Mouse (Mus musculus) limb, embryonic 14.5 days (tissue): ENCODE measurements around the gene Trpv3. TPM values are rescaled to one million over a fixed set of nuclear protein-coding genes. Genes with fewer than 3 reads are reported as not detected.

Experiments
- ATAC-seq: fragments of 200-750 bp; cut with Nextera tagmentation; 2 replicates; pipeline ENCODE4 v1.8.0; 2017; ENCODE audit warnings: low read depth, moderate number of reproducible peaks, moderate TSS enrichment; ENCODE audit not compliant: low FRiP score
- DNase-seq: peaks from one replicate; pipeline ENCODE4 v3.0.0-alpha.2; 2015; ENCODE audit warnings: low spot score
- H3K27ac ChIP-seq: fragments of 300-500 bp; sonication (generic); replicated peaks from 2 replicates; pipeline ENCODE4 v1.5.1; 2014; ENCODE audit warnings: low read depth, mild to moderate bottlenecking, low read length, moderate library complexity, mixed read lengths
- H3K27me3 ChIP-seq: fragments of 300-500 bp; sonication (generic); 2 replicates; pipeline ENCODE4 v1.6.1; 2014; ENCODE audit warnings: low read length, mixed read lengths; ENCODE audit not compliant: control insufficient read depth, insufficient read depth
- H3K36me3 ChIP-seq: fragments of 300-500 bp; sonication (generic); 2 replicates; pipeline ENCODE4 v1.6.1; 2014; ENCODE audit warnings: mild to moderate bottlenecking, low read length, moderate library complexity, mixed read lengths; ENCODE audit not compliant: control insufficient read depth, insufficient read depth
- H3K4me1 ChIP-seq: fragments of 300-500 bp; sonication (generic); 2 replicates; pipeline ENCODE4 v1.6.1; 2014; ENCODE audit warnings: antibody characterized with exemption, low read length, mixed read lengths; ENCODE audit not compliant: control insufficient read depth, insufficient read depth
- H3K4me2 ChIP-seq: fragments of 300-500 bp; sonication (generic); replicated peaks from 2 replicates; pipeline ENCODE4 v1.6.1; 2014; ENCODE audit warnings: low read depth, mild to moderate bottlenecking, low read length, moderate library complexity; ENCODE audit not compliant: severe bottlenecking
- H3K4me3 ChIP-seq: fragments of 300-500 bp; sonication (generic); replicated peaks from 2 replicates; pipeline ENCODE4 v1.5.1; 2014; ENCODE audit warnings: low read length
- H3K9ac ChIP-seq: fragments of 300-500 bp; sonication (generic); 2 replicates; pipeline ENCODE4 v1.6.1; 2014; ENCODE audit warnings: mild to moderate bottlenecking, low read depth, low read length, moderate library complexity; ENCODE audit not compliant: severe bottlenecking
- H3K9me3 ChIP-seq: fragments of 300-500 bp; sonication (generic); 2 replicates; pipeline ENCODE4 v1.6.1; 2016; ENCODE audit warnings: low read length; ENCODE audit not compliant: control insufficient read depth
- POLR2A ChIP-seq: fragments of 200-500 bp; IDR thresholded peaks from 2 replicates; pipeline ENCODE4 v1.8.0; 2012; ENCODE audit warnings: inconsistent platforms, mild to moderate bottlenecking, moderate library complexity, borderline replicate concordance; ENCODE audit not compliant: insufficient read depth, insufficient read length; ENCODE audit errors: extremely low read depth
- WGBS: fragments of 180-500 bp; shearing (Covaris S2); extraction: QIAGEN DNeasy Blood & Tissue Kit; methylation state at CpG from one replicate; pipeline ENCODE4 v1.1.7; 2014; 5-methylcytosine and 5-hydroxymethylcytosine counted together
- polyA plus RNA-seq, 2 experiments: library from polyadenylated mRNA; depleted of rRNA in 1 of 2; stranded (reverse) in 1 of 2; unstranded in 1 of 2; fragments of >200 nt; fragmentation: Nextera tagmentation in 1 of 2; extraction: Ambion mirVana in 1 of 2; gene quantifications; 2 replicates each; pipeline versions ENCODE4 v1.2.1 to v1.2.3; 2012 to 2014

Trpv3 gene
- polyA plus RNA-seq, 2 experiments = 0.54 to 0.55 TPM

- no peak for DNase-seq
- WGBS = 68% methylated on average over 1 of the region's 1 CpGs
- no peaks in the 10 kb centered on the region for H3K4me1 ChIP-seq
- H3K27ac ChIP-seq = no peak overlapping the region
- H3K9ac ChIP-seq = no peak overlapping the region
- H3K9me3 ChIP-seq = no peaks in the 10 kb centered on the region
- H3K4me2 ChIP-seq = no peak overlapping the region
- H3K27me3 ChIP-seq = no peaks in the 10 kb centered on the region
- H3K4me3 ChIP-seq = no peak overlapping the region
- ATAC-seq = no peak
- H3K36me3 ChIP-seq = no peaks in the 10 kb centered on the region
- no peak for TF ChIP-seq POLR2A
Observed at GRCm38 (mm10) chr11:73261385-73261784, 5.8 kb upstream of the Trpv3 start.

DNA sequence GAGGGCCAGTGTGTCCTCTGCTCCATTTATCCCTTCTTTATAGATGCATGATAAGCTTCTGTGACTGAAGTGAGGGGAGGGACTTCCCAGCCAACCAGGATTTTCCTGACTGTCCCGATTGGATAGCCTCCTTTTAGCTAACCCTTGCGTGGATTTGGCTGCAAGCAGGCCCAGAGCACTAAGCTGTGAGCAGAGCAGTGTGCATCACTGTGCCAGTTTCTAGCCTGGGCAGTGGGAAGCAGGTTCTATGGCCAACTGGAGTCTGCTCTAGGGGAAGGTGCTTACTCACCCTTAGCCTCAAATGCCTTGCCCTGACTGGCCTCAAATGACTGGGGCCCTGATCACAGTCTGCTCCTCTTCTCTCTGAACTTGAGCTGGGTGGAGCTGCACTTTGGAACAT lies 7.6 kb downstream of the Trpv3 start:
- no peaks in the 10 kb centered on the region for H3K27me3 ChIP-seq
- TF ChIP-seq POLR2A = no peak
- ATAC-seq = no peak
- no peak overlapping the region for H3K9ac ChIP-seq
- no peaks in the 10 kb centered on the region for H3K36me3 ChIP-seq
- no peaks in the 10 kb centered on the region for H3K4me1 ChIP-seq
- no peak overlapping the region for H3K27ac ChIP-seq
- H3K9me3 ChIP-seq = no peaks in the 10 kb centered on the region
- WGBS = 38% methylated on average over 2 of the region's 2 CpGs
- no peak for DNase-seq
- H3K4me2 ChIP-seq = no peak overlapping the region
- no peak overlapping the region for H3K4me3 ChIP-seq

GRCm38 (mm10) chr11:73280710-73281109 lies 13.5 kb downstream of the Trpv3 start:
- ATAC-seq = no peak
- TF ChIP-seq POLR2A = no peak
- no peak for DNase-seq
- H3K27ac ChIP-seq = no peak overlapping the region
- H3K36me3 ChIP-seq = no peaks in the 10 kb centered on the region
- no peak overlapping the region for H3K4me3 ChIP-seq
- no peaks in the 10 kb centered on the region for H3K27me3 ChIP-seq
- 36% methylated on average over 5 of the region's 5 CpGs for WGBS
- no peak overlapping the region for H3K9ac ChIP-seq
- no peak overlapping the region for H3K4me2 ChIP-seq
- no peaks in the 10 kb centered on the region for H3K9me3 ChIP-seq
- H3K4me1 ChIP-seq = no peaks in the 10 kb centered on the region; the same call in 1 of the 2 replicates

DNA sequence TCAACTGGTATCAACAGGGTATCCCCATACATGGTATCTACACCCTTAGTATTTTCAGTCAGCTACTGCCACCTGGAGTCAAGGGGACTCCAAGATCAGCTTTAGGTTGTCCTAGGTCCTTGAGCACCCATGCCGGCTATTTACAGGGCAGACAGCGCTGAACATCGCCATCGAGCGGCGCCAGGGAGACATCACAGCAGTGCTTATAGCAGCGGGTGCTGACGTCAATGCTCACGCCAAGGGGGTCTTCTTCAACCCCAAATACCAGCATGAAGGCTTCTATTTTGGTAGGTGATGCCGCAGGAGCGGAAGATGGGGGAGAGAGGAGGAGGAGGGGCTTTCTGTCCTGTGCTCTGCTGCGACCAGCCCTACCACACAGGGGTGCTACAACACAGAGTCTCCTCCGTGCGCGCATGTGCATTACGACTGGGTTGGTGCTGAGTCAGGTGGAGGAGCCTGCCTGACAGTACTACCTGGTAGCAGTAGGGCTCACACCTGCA lies 14.4 kb downstream of the Trpv3 start:
- DNase-seq (peak; percentile 63), ATAC-seq (peak; percentile 81)
- no peak overlapping the region for H3K27ac ChIP-seq
- 3% methylated on average over 16 of the region's 16 CpGs for WGBS
- H3K9ac ChIP-seq = peak overlapping the region; percentile 45
- peak overlapping the region; percentile 48 for H3K4me2 ChIP-seq
- H3K27me3 ChIP-seq = no peaks in the 10 kb centered on the region
- H3K4me3 ChIP-seq = peak overlapping the region; percentile 28
- H3K4me1 ChIP-seq = no peaks in the 10 kb centered on the region; the same call in 1 of the 2 replicates
- no peak for TF ChIP-seq POLR2A
- no peaks in the 10 kb centered on the region for H3K36me3 ChIP-seq
- H3K9me3 ChIP-seq = no peaks in the 10 kb centered on the region

- no peak overlapping the region for H3K27ac ChIP-seq
- H3K4me2 ChIP-seq = no peak overlapping the region
- no peak overlapping the region for H3K4me3 ChIP-seq
- no peaks in the 10 kb centered on the region; the same call in 1 of the 2 replicates for H3K4me1 ChIP-seq
- TF ChIP-seq POLR2A = no peak
- H3K9ac ChIP-seq = no peak overlapping the region
- ATAC-seq (no peak), DNase-seq (no peak)
- H3K27me3 ChIP-seq = no peaks in the 10 kb centered on the region
- WGBS = 65% methylated on average over 9 of the region's 9 CpGs
- H3K36me3 ChIP-seq = no peaks in the 10 kb centered on the region
- no peaks in the 10 kb centered on the region for H3K9me3 ChIP-seq
Observed at GRCm38 (mm10) chr11:73283369-73283768, 16.2 kb downstream of the Trpv3 start.

DNA sequence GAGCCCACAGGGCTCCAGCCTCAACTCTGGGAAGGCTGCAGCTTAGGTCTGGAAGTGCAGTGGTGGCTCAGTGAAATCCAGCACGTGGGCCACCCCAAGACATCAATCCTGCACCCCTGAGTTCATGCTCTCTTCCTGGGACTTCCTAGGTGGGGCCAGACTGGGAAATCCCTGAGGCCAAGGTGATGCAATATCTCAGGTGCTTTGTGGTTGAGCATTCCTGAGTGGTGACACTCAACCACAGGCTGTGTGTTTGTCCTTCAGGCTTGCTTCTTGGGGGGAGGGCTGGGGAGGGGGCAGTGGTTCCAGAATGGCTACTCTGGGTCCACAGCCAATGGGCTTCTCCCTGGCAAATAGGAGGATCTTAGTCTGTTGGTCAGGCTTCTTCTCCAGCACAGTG lies 16.7 kb downstream of the Trpv3 start:
- 40% methylated on average over 1 of the region's 1 CpGs for WGBS
- Histone ChIP-seq H3K4me3 (no peak overlapping the region), H3K36me3 (no peaks in the 10 kb centered on the region), H3K4me1 (no peaks in the 10 kb centered on the region; the same call in 1 of the 2 replicates), H3K4me2 (no peak overlapping the region), H3K27me3 (no peaks in the 10 kb centered on the region), H3K9me3 (no peaks in the 10 kb centered on the region), H3K27ac (no peak overlapping the region), H3K9ac (no peak overlapping the region)
- TF ChIP-seq POLR2A = no peak
- no peak for DNase-seq
- no peak for ATAC-seq
